Mouse (Mus musculus) ES-Bruce4 (cell line): ENCODE measurements at regions not wholly inside any gene's neighbourhood (a gene's known extent, or its start where the extent isn't known, plus 50 kb on each side); places are given as distances from the start of the nearest gene placed in this dataset.

Experiments used
- H3K27ac ChIP-seq: 2 replicates; pipeline ENCODE4 v1.5.1; 2012; ENCODE audit warnings: low read length, inconsistent platforms; ENCODE audit not compliant: insufficient read depth
- H3K27me3 ChIP-seq: 2 replicates; pipeline ENCODE4 v1.6.1; 2012; ENCODE audit warnings: mild to moderate bottlenecking, low read length, inconsistent platforms; ENCODE audit not compliant: control insufficient read depth, poor library complexity, insufficient read depth, severe bottlenecking
- H3K36me3 ChIP-seq: 2 replicates; pipeline ENCODE4 v1.6.1; 2012; ENCODE audit warnings: inconsistent platforms, mild to moderate bottlenecking, low read length, moderate library complexity; ENCODE audit not compliant: control insufficient read depth, poor library complexity, insufficient read depth, severe bottlenecking
- H3K4me1 ChIP-seq: one replicate; pipeline ENCODE4 v1.8.1; 2011; ENCODE audit warnings: low read length; ENCODE audit not compliant: control insufficient read depth, insufficient read depth
- H3K4me3 ChIP-seq: 2 replicates; pipeline ENCODE4 v1.5.1; 2011; ENCODE audit warnings: low read depth, mild to moderate bottlenecking, low read length
- H3K9ac ChIP-seq: 2 replicates; pipeline ENCODE4 v1.6.1; 2012; ENCODE audit warnings: low read depth, mild to moderate bottlenecking, inconsistent platforms; ENCODE audit not compliant: poor library complexity, severe bottlenecking
- H3K9me3 ChIP-seq: replicated peaks from 2 replicates; pipeline ENCODE4 v1.6.1; 2012; ENCODE audit warnings: mild to moderate bottlenecking, low read length, inconsistent platforms; ENCODE audit not compliant: control insufficient read depth, poor library complexity, insufficient read depth, severe bottlenecking
- CTCF ChIP-seq: IDR thresholded peaks from one replicate; pipeline ENCODE4 v1.8.1; 2011; ENCODE audit warnings: low read depth, low read length
- EP300 ChIP-seq: IDR thresholded peaks from 2 replicates; pipeline ENCODE4 v1.6.1; 2011; ENCODE audit warnings: low read depth, low read length; ENCODE audit not compliant: insufficient read depth
- POLR2A ChIP-seq: IDR thresholded peaks from one replicate; pipeline ENCODE4 v1.8.1; 2011; ENCODE audit warnings: low read length; ENCODE audit not compliant: insufficient read depth

- Histone ChIP-seq H3K9me3 (no peaks in the 10 kb centered on the region), H3K36me3 (no peaks in the 10 kb centered on the region), H3K27ac (no peak overlapping the region), H3K27me3 (no peaks in the 10 kb centered on the region), H3K4me1 (peaks cover 6% of the 10 kb centered on the region), H3K4me3 (peak overlapping the region; percentile 9; the same call in 1 of the 2 replicates), H3K9ac (no peak overlapping the region)
- TF ChIP-seq EP300 (0 out of 2 replicates have a peak, but pooled peaks have one; percentile 42), POLR2A (no peak), CTCF (no peak)
Observed at GRCm38 (mm10) chr14:31891500-31892185, 61.2 kb upstream of the Ankrd28 start.

GRCm38 (mm10) chr14:31892186-31892510 is 61.7 kb upstream of the Ankrd28 start:
- H3K4me3 ChIP-seq = no peak overlapping the region
- no peaks in the 10 kb centered on the region for H3K9me3 ChIP-seq
- no peaks in the 10 kb centered on the region for H3K27me3 ChIP-seq
- no peaks in the 10 kb centered on the region for H3K36me3 ChIP-seq
- peaks cover 6% of the 10 kb centered on the region for H3K4me1 ChIP-seq
- no peak for TF ChIP-seq CTCF
- no peak for TF ChIP-seq POLR2A
- no peak for TF ChIP-seq EP300
- H3K9ac ChIP-seq = no peak overlapping the region
- H3K27ac ChIP-seq = no peak overlapping the region

- Histone ChIP-seq H3K4me1 (peaks cover 9% of the 10 kb centered on the region), H3K9ac (no peak overlapping the region), H3K27ac (no peak overlapping the region), H3K27me3 (no peaks in the 10 kb centered on the region), H3K4me3 (no peak overlapping the region), H3K36me3 (no peaks in the 10 kb centered on the region), H3K9me3 (no peaks in the 10 kb centered on the region)
- TF ChIP-seq EP300 = peak; percentile 85
- TF ChIP-seq POLR2A = no peak
Observed at GRCm38 (mm10) chr14:31896500-31896899, 66.0 kb upstream of the Ankrd28 start.

- H3K4me3 ChIP-seq = no peak overlapping the region
- no peaks in the 10 kb centered on the region for H3K27me3 ChIP-seq
- no peaks in the 10 kb centered on the region for H3K9me3 ChIP-seq
- H3K9ac ChIP-seq = no peak overlapping the region
- no peak for TF ChIP-seq POLR2A
- no peak for TF ChIP-seq EP300
- TF ChIP-seq CTCF = no peak
- H3K4me1 ChIP-seq = peaks cover 7% of the 10 kb centered on the region
- no peaks in the 10 kb centered on the region for H3K36me3 ChIP-seq
- peak overlapping the region; percentile 96 for H3K27ac ChIP-seq
Observed at GRCm38 (mm10) chr14:31899504-31899903, 69.1 kb upstream of the Ankrd28 start.

GRCm38 (mm10) chr14:31899906-31900305 is 69.5 kb upstream of the Ankrd28 start:
- Histone ChIP-seq H3K27me3 (no peaks in the 10 kb centered on the region), H3K9me3 (no peaks in the 10 kb centered on the region), H3K27ac (peak overlapping the region; percentile 96), H3K4me3 (no peak overlapping the region), H3K9ac (no peak overlapping the region), H3K4me1 (peaks cover 7% of the 10 kb centered on the region), H3K36me3 (no peaks in the 10 kb centered on the region)
- TF ChIP-seq CTCF = no peak
- peak; percentile 97 for TF ChIP-seq EP300
- TF ChIP-seq POLR2A = no peak

- TF ChIP-seq CTCF (no peak), EP300 (no peak), POLR2A (no peak)
- Histone ChIP-seq H3K4me3 (no peak overlapping the region), H3K9me3 (no peaks in the 10 kb centered on the region), H3K27me3 (no peaks in the 10 kb centered on the region), H3K36me3 (no peaks in the 10 kb centered on the region), H3K4me1 (peaks cover 5% of the 10 kb centered on the region), H3K27ac (no peak overlapping the region), H3K9ac (no peak overlapping the region)
Observed at GRCm38 (mm10) chr14:31901901-31902300, 71.5 kb upstream of the Ankrd28 start.
